Mouse (Mus musculus) c-Kit-positive CD71-positive TER-119-positive erythroid progenitor cells, embryonic 14.5 days (primary cell): ENCODE measurements around the gene Spp2.
"Not testable (repeated sequence)": the region's sequence is repeated elsewhere in the genome, so short reads cannot be mapped to it uniquely, and the experiment has no call there.

Source experiments
- DNase-seq: peaks from one replicate; pipeline ENCODE4 v3.0.0-alpha.2; 2013; ENCODE audit warnings: low spot score

Spp2 gene

GRCm38 (mm10) chr1:88434057-88434456 is 27.3 kb downstream of the Spp2 start:
- DNase-seq: no peak

- no peak for DNase-seq
These were observed 30.7 kb downstream of the Spp2 start for GRCm38 (mm10) chr1:88437206-88438126.

GRCm38 (mm10) chr1:88443383-88443782 is 36.6 kb downstream of the Spp2 start:
- no peak for DNase-seq

- no peak for DNase-seq
These were observed 38.6 kb downstream of the Spp2 start for GRCm38 (mm10) chr1:88445400-88445799.

GRCm38 (mm10) chr1:88446270-88447030 is 39.7 kb downstream of the Spp2 start:
- no peak for DNase-seq

- DNase-seq: no peak
These were observed 40.7 kb downstream of the Spp2 start for GRCm38 (mm10) chr1:88447483-88447882.

GRCm38 (mm10) chr1:88448094-88448493 is 41.3 kb downstream of the Spp2 start:
- DNase-seq: not testable (repeated sequence)

- no peak for DNase-seq
These were observed 43.0 kb downstream of the Spp2 start for GRCm38 (mm10) chr1:88449741-88450140.

GRCm38 (mm10) chr1:88450668-88451067 is 43.9 kb downstream of the Spp2 start:
- no peak for DNase-seq

GRCm38 (mm10) chr1:88452198-88452597 is 45.4 kb downstream of the Spp2 start:
- DNase-seq: no peak

- DNase-seq: no peak
These were observed 47.9 kb downstream of the Spp2 start for GRCm38 (mm10) chr1:88454703-88455102.

GRCm38 (mm10) chr1:88455761-88456160 is 49.0 kb downstream of the Spp2 start:
- no peak for DNase-seq

- peak; percentile 56 for DNase-seq
These were observed 49.8 kb downstream of the Spp2 start for GRCm38 (mm10) chr1:88456451-88457072.

GRCm38 (mm10) chr1:88459196-88459595 is 52.4 kb downstream of the Spp2 start:
- no peak for DNase-seq

- no peak for DNase-seq
These were observed 52.9 kb downstream of the Spp2 start for GRCm38 (mm10) chr1:88459655-88460054.

- no peak for DNase-seq
These were observed 54.3 kb downstream of the Spp2 start for GRCm38 (mm10) chr1:88461096-88461495.

GRCm38 (mm10) chr1:88462484-88462883 is 55.7 kb downstream of the Spp2 start:
- no peak for DNase-seq

GRCm38 (mm10) chr1:88463241-88463640 is 56.5 kb downstream of the Spp2 start:
- DNase-seq: no peak

GRCm38 (mm10) chr1:88464109-88464905 is 57.5 kb downstream of the Spp2 start:
- no peak for DNase-seq

- DNase-seq: no peak
These were observed 59.0 kb downstream of the Spp2 start for GRCm38 (mm10) chr1:88465722-88466121.

GRCm38 (mm10) chr1:88466325-88467064 is 59.7 kb downstream of the Spp2 start:
- DNase-seq: no peak
